Mouse (Mus musculus): ENCODE results near the gene Zmym5.
A peak's percentile ranks its signal among the peaks of the same experiment; 100 is the strongest.
"Not testable (repeated sequence)": the region's sequence is repeated elsewhere in the genome, so short reads cannot be mapped to it uniquely, and the experiment has no call there.

Gene Zmym5

GRCm38 (mm10) chr14:56811701-56812339, at the start of gene Zmym5:
Zmym5 (minus strand) TSS chr14:56811716.
- not testable (repeated sequence) for DNase-seq (ENCODE audit: extremely low read depth, low read depth, low spot score)

- no peak for DNase-seq (ENCODE audit: extremely low read depth, low read depth, low spot score)
These were observed 38.2 kb upstream of the Zmym5 start for GRCm38 (mm10) chr14:56849681-56850080.

- DNase-seq (ENCODE audit: extremely low read depth, low read depth, low spot score) = no peak
These were observed 36.8 kb upstream of the Zmym5 start for GRCm38 (mm10) chr14:56848322-56848721.

- no peak for DNase-seq (ENCODE audit: extremely low read depth, low read depth, low spot score)
These were observed 33.0 kb upstream of the Zmym5 start for GRCm38 (mm10) chr14:56844507-56844906.

GRCm38 (mm10) chr14:56844033-56844432, 32.5 kb upstream of the Zmym5 start:
- DNase-seq (ENCODE audit: extremely low read depth, low read depth, low spot score) = no peak

- not testable (repeated sequence) for DNase-seq (ENCODE audit: extremely low read depth, low read depth, low spot score)
These were observed 23.1 kb upstream of the Zmym5 start for GRCm38 (mm10) chr14:56834576-56834975.

- not testable (repeated sequence) for DNase-seq (ENCODE audit: extremely low read depth, low read depth, low spot score)
These were observed 21.7 kb upstream of the Zmym5 start for GRCm38 (mm10) chr14:56833211-56833610.

- DNase-seq (ENCODE audit: extremely low read depth, low read depth, low spot score) = peak; percentile 33
These were observed 21.1 kb upstream of the Zmym5 start for GRCm38 (mm10) chr14:56832563-56833113.

- no peak for DNase-seq (ENCODE audit: extremely low read depth, low read depth, low spot score)
These were observed 20.6 kb upstream of the Zmym5 start for GRCm38 (mm10) chr14:56832147-56832546.

- DNase-seq (ENCODE audit: extremely low read depth, low read depth, low spot score) = no peak
These were observed 19.1 kb upstream of the Zmym5 start for GRCm38 (mm10) chr14:56830491-56831045.

- DNase-seq (ENCODE audit: extremely low read depth, low read depth, low spot score) = no peak
These were observed 13.0 kb upstream of the Zmym5 start for GRCm38 (mm10) chr14:56824562-56824961.

- no peak for DNase-seq (ENCODE audit: extremely low read depth, low read depth, low spot score)
These were observed 6.1 kb upstream of the Zmym5 start for GRCm38 (mm10) chr14:56817616-56818015.

- DNase-seq (ENCODE audit: extremely low read depth, low read depth, low spot score) = no peak
These were observed 5.6 kb upstream of the Zmym5 start for GRCm38 (mm10) chr14:56817131-56817530.

- DNase-seq (ENCODE audit: extremely low read depth, low read depth, low spot score) = no peak
These were observed 5.0 kb upstream of the Zmym5 start for GRCm38 (mm10) chr14:56816541-56816940.

GRCm38 (mm10) chr14:56812520-56813036, 1.1 kb upstream of the Zmym5 start:
- DNase-seq (ENCODE audit: extremely low read depth, low read depth, low spot score) = peak; percentile 46

GRCm38 (mm10) chr14:56810781-56811690, 480 bp downstream of the Zmym5 start:
- DNase-seq (ENCODE audit: extremely low read depth, low read depth, low spot score) = not testable (repeated sequence)

GRCm38 (mm10) chr14:56793243-56793642, 18.3 kb downstream of the Zmym5 start:
- no peak for DNase-seq (ENCODE audit: extremely low read depth, low read depth, low spot score)

- DNase-seq (ENCODE audit: extremely low read depth, low read depth, low spot score) = no peak
These were observed 26.9 kb downstream of the Zmym5 start for GRCm38 (mm10) chr14:56784575-56784974.

- no peak for DNase-seq (ENCODE audit: extremely low read depth, low read depth, low spot score)
These were observed 32.6 kb downstream of the Zmym5 start for GRCm38 (mm10) chr14:56778933-56779300.

- peak; percentile 39 for DNase-seq (ENCODE audit: extremely low read depth, low read depth, low spot score)
These were observed 33.1 kb downstream of the Zmym5 start, which contains the start of gene Pspc1 for GRCm38 (mm10) chr14:56778200-56778932. Pspc1 (minus strand) TSS chr14:56778316.
